Mouse (Mus musculus): Measurements from ENCODE around the gene 1700016K19Rik. TPM values are rescaled to one million over a fixed set of nuclear protein-coding genes. Genes with fewer than 3 reads are reported as not detected.

Gene 1700016K19Rik
- polyA plus RNA-seq, 1 experiment from 2014 or later, result 1.8 TPM

GRCm38 (mm10) chr11:76045367-76045766 lies 45.7 kb downstream of the 1700016K19Rik start:
- H3K9me3 ChIP-seq (replicated peaks; ENCODE audit: control insufficient read depth, low read length), result no peaks in the 10 kb centered on the region
- WGBS, result 84% methylated on average over 6 of the region's 6 CpGs
- H3K27me3 ChIP-seq (replicated peaks; ENCODE audit: control insufficient read depth, insufficient read depth, low read length), result no peaks in the 10 kb centered on the region
- 0 out of 2 replicates have a peak, but pooled peaks cover 2% of the 10 kb centered on the region for H3K4me1 ChIP-seq (ENCODE audit: control insufficient read depth, insufficient read depth, low read length)
- no peak overlapping the region for H3K4me2 ChIP-seq (ENCODE audit: low read length)
- H3K27ac ChIP-seq (ENCODE audit: low read depth, low read length), result no peak overlapping the region
- no peak overlapping the region for H3K4me3 ChIP-seq (ENCODE audit: low read depth, low read length)
- ATAC-seq (no peak), DNase-seq (ENCODE audit: low spot score) (no peak)
- H3K9ac ChIP-seq (ENCODE audit: low read length), result no peak overlapping the region
- peaks cover 21% of the 10 kb centered on the region for H3K36me3 ChIP-seq (ENCODE audit: control insufficient read depth, insufficient read depth, low read length)

- WGBS, result 37% methylated on average over 3 of the region's 3 CpGs
- H3K27ac ChIP-seq (ENCODE audit: low read depth, low read length), result no peak overlapping the region
- ATAC-seq, result no peak
- no peak overlapping the region for H3K4me3 ChIP-seq (ENCODE audit: low read depth, low read length)
- no peaks in the 10 kb centered on the region for H3K27me3 ChIP-seq (replicated peaks; ENCODE audit: control insufficient read depth, insufficient read depth, low read length)
- no peak overlapping the region for H3K9ac ChIP-seq (ENCODE audit: low read length)
- no peak overlapping the region for H3K4me2 ChIP-seq (ENCODE audit: low read length)
- no peaks in the 10 kb centered on the region for H3K9me3 ChIP-seq (replicated peaks; ENCODE audit: control insufficient read depth, low read length)
- no peak for DNase-seq (ENCODE audit: low spot score)
- no peaks in the 10 kb centered on the region for H3K4me1 ChIP-seq (ENCODE audit: control insufficient read depth, insufficient read depth, low read length)
- peaks cover 12% of the 10 kb centered on the region for H3K36me3 ChIP-seq (ENCODE audit: control insufficient read depth, insufficient read depth, low read length)
Observed at GRCm38 (mm10) chr11:76050509-76050908, 50.8 kb downstream of the 1700016K19Rik start.

GRCm38 (mm10) chr11:76050967-76051512 lies 51.3 kb downstream of the 1700016K19Rik start:
- Histone ChIP-seq H3K9me3 (replicated peaks; ENCODE audit: control insufficient read depth, low read length) (no peaks in the 10 kb centered on the region), H3K36me3 (ENCODE audit: control insufficient read depth, insufficient read depth, low read length) (peaks cover 7% of the 10 kb centered on the region), H3K4me1 (ENCODE audit: control insufficient read depth, insufficient read depth, low read length) (no peaks in the 10 kb centered on the region), H3K27me3 (replicated peaks; ENCODE audit: control insufficient read depth, insufficient read depth, low read length) (no peaks in the 10 kb centered on the region), H3K4me2 (ENCODE audit: low read length) (no peak overlapping the region), H3K9ac (ENCODE audit: low read length) (no peak overlapping the region), H3K27ac (ENCODE audit: low read depth, low read length) (no peak overlapping the region), H3K4me3 (ENCODE audit: low read depth, low read length) (no peak overlapping the region)
- 38% methylated on average over 5 of the region's 5 CpGs for WGBS
- DNase-seq (ENCODE audit: low spot score) (no peak), ATAC-seq (no peak)

- Histone ChIP-seq H3K36me3 (ENCODE audit: control insufficient read depth, insufficient read depth, low read length) (no peaks in the 10 kb centered on the region), H3K27ac (ENCODE audit: low read depth, low read length) (no peak overlapping the region), H3K9ac (ENCODE audit: low read length) (no peak overlapping the region), H3K9me3 (replicated peaks; ENCODE audit: control insufficient read depth, low read length) (no peaks in the 10 kb centered on the region), H3K4me2 (ENCODE audit: low read length) (no peak overlapping the region), H3K4me3 (ENCODE audit: low read depth, low read length) (no peak overlapping the region), H3K4me1 (ENCODE audit: control insufficient read depth, insufficient read depth, low read length) (no peaks in the 10 kb centered on the region), H3K27me3 (replicated peaks; ENCODE audit: control insufficient read depth, insufficient read depth, low read length) (no peaks in the 10 kb centered on the region)
- ATAC-seq, result no peak
- WGBS, result 97% methylated on average over 5 of the region's 5 CpGs
- DNase-seq (ENCODE audit: low spot score), result no peak
Observed at GRCm38 (mm10) chr11:76052496-76052895, 52.8 kb downstream of the 1700016K19Rik start.

Other genes with a start within 250 kb of the 1700016K19Rik start
- 1.5 and 1.8 TPM in 2 replicates for gene Doc2b, start 203.9 kb upstream of the 1700016K19Rik start, polyA plus RNA-seq (2014; fragmentation: Nextera tagmentation; extraction: Ambion mirVana)
- gene Rph3al, start 61.5 kb upstream of the 1700016K19Rik start, polyA plus RNA-seq (2014; fragmentation: Nextera tagmentation; extraction: Ambion mirVana), result 1.6 and 2.8 TPM in 2 replicates
- gene Rflnb, start 27.9 kb downstream of the 1700016K19Rik start, polyA plus RNA-seq (2014; fragmentation: Nextera tagmentation; extraction: Ambion mirVana), result 3.6 and 4.6 TPM in 2 replicates
- gene Vps53, start 179.7 kb downstream of the 1700016K19Rik start, polyA plus RNA-seq (2014; fragmentation: Nextera tagmentation; extraction: Ambion mirVana), result 63.8 and 67.9 TPM in 2 replicates
- 26.1 and 27.5 TPM in 2 replicates for gene Fam57a, start 179.8 kb downstream of the 1700016K19Rik start, polyA plus RNA-seq (2014; fragmentation: Nextera tagmentation; extraction: Ambion mirVana)
- not detected in 2 replicates for gene Dbil5, start 217.7 kb downstream of the 1700016K19Rik start, polyA plus RNA-seq (2014; fragmentation: Nextera tagmentation; extraction: Ambion mirVana)
- 25.0 and 25.7 TPM in 2 replicates for gene Gemin4, start 217.8 kb downstream of the 1700016K19Rik start, polyA plus RNA-seq (2014; fragmentation: Nextera tagmentation; extraction: Ambion mirVana)
- 21.6 and 23.8 TPM in 2 replicates for gene Mrm3, start 243.8 kb downstream of the 1700016K19Rik start, polyA plus RNA-seq (2014; fragmentation: Nextera tagmentation; extraction: Ambion mirVana)
- 137 and 144 TPM in 2 replicates for gene Glod4, start 243.8 kb downstream of the 1700016K19Rik start, polyA plus RNA-seq (2014; fragmentation: Nextera tagmentation; extraction: Ambion mirVana)

Measured in forebrain, embryonic 14.5 days (tissue).